Mouse (Mus musculus) hindbrain, embryonic 15.5 days (tissue): ENCODE measurements at regions not wholly inside any gene's neighbourhood (a gene's known extent, or its start where the extent isn't known, plus 50 kb on each side); places are given as distances from the start of the nearest gene placed in this dataset.

Experiments used
- ATAC-seq: fragments of 200-750 bp; cut with Nextera tagmentation; 2 replicates; pipeline ENCODE4 v1.8.0; 2017; ENCODE audit warnings: low read depth, moderate number of reproducible peaks, moderate TSS enrichment; ENCODE audit not compliant: low FRiP score
- H3K27ac ChIP-seq: fragments of 300-500 bp; sonication (generic); replicated peaks from 2 replicates; pipeline ENCODE4 v1.5.1; 2015; ENCODE audit warnings: mild to moderate bottlenecking, inconsistent platforms
- H3K27me3 ChIP-seq: fragments of 300-500 bp; sonication (generic); 2 replicates; pipeline ENCODE4 v1.6.1; 2015; ENCODE audit warnings: control low read depth, inconsistent platforms
- H3K36me3 ChIP-seq: fragments of 300-500 bp; sonication (generic); 2 replicates; pipeline ENCODE4 v1.6.1; 2015; ENCODE audit warnings: control low read depth, inconsistent platforms
- H3K4me1 ChIP-seq: fragments of 300-500 bp; sonication (generic); replicated peaks from 2 replicates; pipeline ENCODE4 v1.6.1; 2015; ENCODE audit warnings: control low read depth, inconsistent platforms
- H3K4me2 ChIP-seq: fragments of 300-500 bp; sonication (generic); 2 replicates; pipeline ENCODE4 v1.6.1; 2015; ENCODE audit warnings: moderate library complexity, mild to moderate bottlenecking, inconsistent platforms
- H3K4me3 ChIP-seq: fragments of 300-500 bp; sonication (generic); 2 replicates; pipeline ENCODE4 v1.5.1; 2015; ENCODE audit warnings: mild to moderate bottlenecking, inconsistent platforms
- H3K9ac ChIP-seq: fragments of 300-500 bp; sonication (generic); 2 replicates; pipeline ENCODE4 v1.6.1; 2015; ENCODE audit warnings: inconsistent platforms
- H3K9me3 ChIP-seq: fragments of 300-500 bp; sonication (generic); 2 replicates; pipeline ENCODE4 v1.6.1; 2016; ENCODE audit warnings: control low read depth, inconsistent platforms
- whole genome bisulfite sequencing: fragments of 180-500 bp; shearing (Covaris S2); methylation state at CpG from one replicate; pipeline ENCODE4 v1.1.7; 2015; 5-methylcytosine and 5-hydroxymethylcytosine counted together

GRCm38 (mm10) chr12:117414020-117414419, 102.3 kb upstream of the Rapgef5 start:
- no peak overlapping the region; the same call in 1 of the 2 replicates for H3K27ac ChIP-seq
- H3K36me3 ChIP-seq, result no peaks in the 10 kb centered on the region
- no peaks in the 10 kb centered on the region for H3K9me3 ChIP-seq
- ATAC-seq, result no peak
- no peak overlapping the region for H3K4me2 ChIP-seq
- 88% methylated on average over 2 of the region's 2 CpGs for WGBS
- no peak overlapping the region for H3K4me3 ChIP-seq
- H3K4me1 ChIP-seq, result peaks cover 17% of the 10 kb centered on the region
- H3K9ac ChIP-seq, result no peak overlapping the region
- H3K27me3 ChIP-seq, result no peaks in the 10 kb centered on the region

GRCm38 (mm10) chr12:117415146-117415545, 101.1 kb upstream of the Rapgef5 start:
- H3K27me3 ChIP-seq, result no peaks in the 10 kb centered on the region
- H3K4me2 ChIP-seq, result no peak overlapping the region
- 83% methylated on average over 2 of the region's 2 CpGs for WGBS
- no peaks in the 10 kb centered on the region for H3K9me3 ChIP-seq
- no peak overlapping the region for H3K4me3 ChIP-seq
- no peaks in the 10 kb centered on the region for H3K36me3 ChIP-seq
- H3K4me1 ChIP-seq, result peaks cover 17% of the 10 kb centered on the region
- H3K27ac ChIP-seq, result no peak overlapping the region
- H3K9ac ChIP-seq, result no peak overlapping the region
- ATAC-seq, result no peak

GRCm38 (mm10) chr12:117417991-117418390, 98.3 kb upstream of the Rapgef5 start:
- no peak overlapping the region for H3K4me2 ChIP-seq
- peaks cover 6% of the 10 kb centered on the region; the same call in 1 of the 2 replicates for H3K4me1 ChIP-seq
- no peaks in the 10 kb centered on the region for H3K27me3 ChIP-seq
- 92% methylated on average over 4 of the region's 4 CpGs for WGBS
- no peak overlapping the region for H3K4me3 ChIP-seq
- no peaks in the 10 kb centered on the region for H3K36me3 ChIP-seq
- H3K9me3 ChIP-seq, result no peaks in the 10 kb centered on the region
- H3K27ac ChIP-seq, result no peak overlapping the region
- no peak overlapping the region for H3K9ac ChIP-seq
- ATAC-seq, result no peak

GRCm38 (mm10) chr12:117422315-117422978, 93.8 kb upstream of the Rapgef5 start:
- ATAC-seq, result no peak
- no peak overlapping the region for H3K4me2 ChIP-seq
- no peaks in the 10 kb centered on the region for H3K36me3 ChIP-seq
- no peaks in the 10 kb centered on the region for H3K4me1 ChIP-seq
- H3K9me3 ChIP-seq, result no peaks in the 10 kb centered on the region
- H3K27me3 ChIP-seq, result no peaks in the 10 kb centered on the region
- 93% methylated on average over 7 of the region's 7 CpGs for WGBS
- no peak overlapping the region for H3K4me3 ChIP-seq
- no peak overlapping the region for H3K27ac ChIP-seq
- H3K9ac ChIP-seq, result no peak overlapping the region

- Histone ChIP-seq H3K4me2 (no peak overlapping the region), H3K27ac (no peak overlapping the region), H3K27me3 (no peaks in the 10 kb centered on the region), H3K9ac (no peak overlapping the region), H3K9me3 (no peaks in the 10 kb centered on the region), H3K36me3 (no peaks in the 10 kb centered on the region), H3K4me1 (no peaks in the 10 kb centered on the region), H3K4me3 (no peak overlapping the region)
- peak; percentile 34; the same call in 1 of the 2 replicates for ATAC-seq
- 58% methylated on average over 9 of the region's 9 CpGs for WGBS
Measured at GRCm38 (mm10) chr12:117425363-117426031, 90.8 kb upstream of the Rapgef5 start.

GRCm38 (mm10) chr12:117427431-117427830, 88.8 kb upstream of the Rapgef5 start:
- Histone ChIP-seq H3K4me1 (no peaks in the 10 kb centered on the region), H3K27ac (no peak overlapping the region), H3K4me2 (no peak overlapping the region), H3K27me3 (no peaks in the 10 kb centered on the region), H3K9me3 (no peaks in the 10 kb centered on the region), H3K36me3 (no peaks in the 10 kb centered on the region), H3K9ac (no peak overlapping the region), H3K4me3 (no peak overlapping the region)
- ATAC-seq, result 0 out of 2 replicates have a peak, but pooled peaks have one; percentile 38
- WGBS, result 35% methylated on average over 1 of the region's 1 CpGs

GRCm38 (mm10) chr12:117430886-117431285, 85.4 kb upstream of the Rapgef5 start:
- Histone ChIP-seq H3K4me2 (no peak overlapping the region), H3K27ac (no peak overlapping the region), H3K9ac (no peak overlapping the region), H3K36me3 (no peaks in the 10 kb centered on the region), H3K9me3 (no peaks in the 10 kb centered on the region), H3K4me1 (no peaks in the 10 kb centered on the region), H3K27me3 (no peaks in the 10 kb centered on the region), H3K4me3 (no peak overlapping the region)
- 90% methylated on average over 4 of the region's 4 CpGs for WGBS
- no peak for ATAC-seq

- Histone ChIP-seq H3K9me3 (no peaks in the 10 kb centered on the region), H3K4me1 (no peaks in the 10 kb centered on the region), H3K9ac (no peak overlapping the region), H3K4me3 (no peak overlapping the region), H3K4me2 (no peak overlapping the region), H3K27me3 (no peaks in the 10 kb centered on the region), H3K36me3 (no peaks in the 10 kb centered on the region), H3K27ac (no peak overlapping the region)
- ATAC-seq, result no peak
- WGBS, result 80% methylated on average over 1 of the region's 1 CpGs
Measured at GRCm38 (mm10) chr12:117432788-117433187, 83.5 kb upstream of the Rapgef5 start.

- Histone ChIP-seq H3K27me3 (no peaks in the 10 kb centered on the region), H3K4me2 (no peak overlapping the region), H3K4me3 (no peak overlapping the region), H3K9me3 (no peaks in the 10 kb centered on the region), H3K9ac (no peak overlapping the region), H3K27ac (no peak overlapping the region), H3K36me3 (no peaks in the 10 kb centered on the region), H3K4me1 (no peaks in the 10 kb centered on the region)
- ATAC-seq, result no peak
- WGBS, result 80% methylated on average over 4 of the region's 4 CpGs
Measured at GRCm38 (mm10) chr12:117437011-117437410, 79.3 kb upstream of the Rapgef5 start.

- Histone ChIP-seq H3K9me3 (no peaks in the 10 kb centered on the region), H3K27ac (no peak overlapping the region), H3K27me3 (no peaks in the 10 kb centered on the region), H3K4me2 (no peak overlapping the region), H3K36me3 (no peaks in the 10 kb centered on the region), H3K4me3 (no peak overlapping the region), H3K4me1 (no peaks in the 10 kb centered on the region), H3K9ac (no peak overlapping the region)
- WGBS, result 70% methylated on average over 11 of the region's 11 CpGs
- no peak for ATAC-seq
Measured at GRCm38 (mm10) chr12:117439015-117439605, 77.2 kb upstream of the Rapgef5 start.

- no peak overlapping the region for H3K27ac ChIP-seq
- H3K4me1 ChIP-seq, result peaks cover 3% of the 10 kb centered on the region; the same call in 1 of the 2 replicates
- no peak for ATAC-seq
- H3K27me3 ChIP-seq, result no peaks in the 10 kb centered on the region
- no peaks in the 10 kb centered on the region for H3K9me3 ChIP-seq
- no peak overlapping the region for H3K4me2 ChIP-seq
- H3K36me3 ChIP-seq, result no peaks in the 10 kb centered on the region
- H3K4me3 ChIP-seq, result no peak overlapping the region
- H3K9ac ChIP-seq, result no peak overlapping the region
- 92% methylated on average over 4 of the region's 4 CpGs for WGBS
Measured at GRCm38 (mm10) chr12:117444247-117444989, 71.9 kb upstream of the Rapgef5 start.

- Histone ChIP-seq H3K4me1 (peaks cover 3% of the 10 kb centered on the region; the same call in 1 of the 2 replicates), H3K27ac (no peak overlapping the region), H3K4me2 (peak overlapping the region; percentile 25), H3K36me3 (no peaks in the 10 kb centered on the region), H3K9me3 (no peaks in the 10 kb centered on the region), H3K4me3 (no peak overlapping the region), H3K9ac (no peak overlapping the region), H3K27me3 (no peaks in the 10 kb centered on the region)
- ATAC-seq, result 0 out of 2 replicates have a peak, but pooled peaks have one; percentile 34
- WGBS, result 17% methylated on average over 10 of the region's 10 CpGs
Measured at GRCm38 (mm10) chr12:117447223-117447622, 69.1 kb upstream of the Rapgef5 start.
